Comparison of ENCODE assay signal across 8 mouse cellular contexts in the genomic region with DNA sequence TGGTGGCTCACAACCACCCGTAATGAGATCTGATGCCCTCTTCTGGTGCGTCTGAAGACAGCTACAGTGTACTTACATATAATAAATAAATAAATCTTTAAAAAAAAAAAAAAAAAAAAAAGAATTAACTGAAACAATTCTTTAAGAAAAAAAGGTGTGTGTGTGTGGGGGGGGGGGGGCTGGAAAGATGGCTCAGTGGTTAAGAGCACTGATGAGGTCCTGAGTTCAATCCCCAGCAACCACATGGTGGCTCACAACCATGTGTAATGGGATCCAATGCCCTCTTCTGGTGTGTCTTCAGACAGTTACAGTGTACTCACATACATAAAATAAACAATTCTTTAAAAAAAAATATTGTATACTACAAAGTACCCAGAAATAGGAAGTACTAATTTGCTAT. TPM values are rescaled to one million over a fixed set of nuclear protein-coding genes. Genes with fewer than 3 reads are reported as not detected.
A peak's percentile ranks its signal among the peaks of the same experiment; 100 is the strongest.
DNase-seq lines count a peak whose midpoint lies in the region; ATAC-seq and TF ChIP-seq lines count a peak whose summit lies in the region.
"Not testable (repeated sequence)": the region's sequence is repeated elsewhere in the genome, so short reads cannot be mapped to it uniquely, and the experiment has no call there.

No protein-coding gene starts in this region.

- H3K9me3 ChIP-seq in E14TG2a.4 (ENCODE audit: low read length); embryonic facial prominence, embryonic 13.5 days; heart, embryonic 12.5 days (replicated peaks); intestine, embryonic 14.5 days (ENCODE audit: control insufficient read depth, low read length); limb, embryonic 14.5 days (ENCODE audit: control insufficient read depth, low read length); liver, embryonic 15.5 days (replicated peaks); megakaryocyte, embryonic 14.5 days; stomach, postnatal 0 days (ENCODE audit: control insufficient read depth, low read length): not testable (repeated sequence)

- not testable (repeated sequence) for TF ChIP-seq EP300 in stomach, postnatal 0 days (optimal IDR thresholded peaks at IDR 0.05)

- WGBS in embryonic facial prominence, embryonic 13.5 days: 50% methylated on average over 1 of the region's 2 CpGs
- WGBS in heart, embryonic 12.5 days: 82% methylated on average over 1 of the region's 2 CpGs
- WGBS in intestine, embryonic 14.5 days: no CpG with 5 or more reads among the region's 2 CpGs
- no CpG with 5 or more reads among the region's 2 CpGs for WGBS in limb, embryonic 14.5 days
- WGBS in liver, embryonic 15.5 days (ENCODE audit: insufficient replicate concordance): 0% methylated on average over 1 of the region's 2 CpGs
- no CpG with 5 or more reads among the region's 2 CpGs for WGBS in stomach, postnatal 0 days

- not testable (repeated sequence) for H3K27me3 ChIP-seq in E14TG2a.4 (ENCODE audit: insufficient read depth, low read length); embryonic facial prominence, embryonic 13.5 days; heart, embryonic 12.5 days (replicated peaks); intestine, embryonic 14.5 days (replicated peaks; ENCODE audit: control insufficient read depth, insufficient read depth, low read length); limb, embryonic 14.5 days (ENCODE audit: control insufficient read depth, insufficient read depth, low read length); liver, embryonic 15.5 days; megakaryocyte, embryonic 14.5 days (replicated peaks); stomach, postnatal 0 days (ENCODE audit: control insufficient read depth, insufficient read depth, low read length)

- H3K4me2 ChIP-seq in embryonic facial prominence, embryonic 13.5 days: peak overlapping the region; percentile 88
- H3K4me2 ChIP-seq in heart, embryonic 12.5 days: peak overlapping the region; percentile 31; the same call in 1 of the 2 replicates
- peak overlapping the region; percentile 99; the same call in 1 of the 2 replicates for H3K4me2 ChIP-seq in intestine, embryonic 14.5 days (ENCODE audit: low read length)
- H3K4me2 ChIP-seq in limb, embryonic 14.5 days (replicated peaks; ENCODE audit: low read depth, low read length, severe bottlenecking): peak overlapping the region; percentile 81; the same call in 1 of the 2 replicates
- peak overlapping the region; percentile 100 for H3K4me2 ChIP-seq in liver, embryonic 15.5 days
- not testable (repeated sequence) for H3K4me2 ChIP-seq in stomach, postnatal 0 days (replicated peaks; ENCODE audit: low read depth)

- not testable (repeated sequence) for ATAC-seq in embryonic facial prominence, embryonic 13.5 days (ENCODE audit: insufficient number of reproducible peaks, insufficient read depth, low FRiP score, low TSS enrichment, low read depth); heart, embryonic 12.5 days (ENCODE audit: insufficient number of reproducible peaks, low FRiP score); intestine, embryonic 14.5 days (replicated peaks; ENCODE audit: low FRiP score, low TSS enrichment, low read depth); limb, embryonic 14.5 days (ENCODE audit: low FRiP score, low read depth); liver, embryonic 15.5 days (ENCODE audit: insufficient read depth); stomach, postnatal 0 days (ENCODE audit: low FRiP score, low TSS enrichment)

- not testable (repeated sequence) for TF ChIP-seq CTCF in E14TG2a.4 (conservative IDR thresholded peaks at IDR 0.05; ENCODE audit: low read length)
- TF ChIP-seq CTCF in stomach, postnatal 0 days (IDR thresholded peaks at IDR 0.05; ENCODE audit: low read depth): 0 out of 2 replicates have a peak, but pooled peaks have one; percentile 7

- peaks cover 47% of the 10 kb centered on the region for H3K4me1 ChIP-seq in E14TG2a.4 (replicated peaks; ENCODE audit: low read depth, low read length)
- H3K4me1 ChIP-seq in embryonic facial prominence, embryonic 13.5 days; heart, embryonic 12.5 days (replicated peaks); intestine, embryonic 14.5 days (replicated peaks; ENCODE audit: control insufficient read depth, insufficient read depth, low read length); stomach, postnatal 0 days (replicated peaks; ENCODE audit: control insufficient read depth, insufficient read depth): not testable (repeated sequence)
- peaks cover 12% of the 10 kb centered on the region; the same call in 1 of the 2 replicates for H3K4me1 ChIP-seq in limb, embryonic 14.5 days (ENCODE audit: control insufficient read depth, insufficient read depth, low read length)
- peaks cover 40% of the 10 kb centered on the region for H3K4me1 ChIP-seq in liver, embryonic 15.5 days (replicated peaks)
- H3K4me1 ChIP-seq in megakaryocyte, embryonic 14.5 days: peaks cover 24% of the 10 kb centered on the region

- peak overlapping the region; percentile 94 for H3K4me3 ChIP-seq in E14TG2a.4 (replicated peaks; ENCODE audit: low read length)
- H3K4me3 ChIP-seq in embryonic facial prominence, embryonic 13.5 days; heart, embryonic 12.5 days; intestine, embryonic 14.5 days (ENCODE audit: low read depth, low read length); limb, embryonic 14.5 days (replicated peaks; ENCODE audit: low read length); stomach, postnatal 0 days (ENCODE audit: low read depth, low read length): not testable (repeated sequence)
- H3K4me3 ChIP-seq in liver, embryonic 15.5 days (replicated peaks): peak overlapping the region; percentile 27; the same call in 1 of the 2 replicates
- peak overlapping the region; percentile 96 for H3K4me3 ChIP-seq in megakaryocyte, embryonic 14.5 days (replicated peaks)

- TF ChIP-seq POLR2A in limb, embryonic 14.5 days (IDR thresholded peaks at IDR 0.05; ENCODE audit: borderline replicate concordance, extremely low read depth, insufficient read depth, insufficient read length): not testable (repeated sequence)

- H3K9ac ChIP-seq in embryonic facial prominence, embryonic 13.5 days; heart, embryonic 12.5 days; intestine, embryonic 14.5 days (ENCODE audit: low read length); limb, embryonic 14.5 days (ENCODE audit: low read depth, low read length, severe bottlenecking); liver, embryonic 15.5 days; stomach, postnatal 0 days (ENCODE audit: low read length): not testable (repeated sequence)

- not testable (repeated sequence) for H3K27ac ChIP-seq in embryonic facial prominence, embryonic 13.5 days; heart, embryonic 12.5 days (ENCODE audit: poor library complexity, severe bottlenecking); intestine, embryonic 14.5 days (ENCODE audit: low read depth); limb, embryonic 14.5 days (replicated peaks; ENCODE audit: low read depth, low read length); liver, embryonic 15.5 days (replicated peaks); stomach, postnatal 0 days (replicated peaks)

- peak; percentile 12 for DNase-seq in intestine, embryonic 14.5 days (ENCODE audit: low spot score)
- not testable (repeated sequence) for DNase-seq in limb, embryonic 14.5 days (ENCODE audit: low spot score); stomach, postnatal 0 days (ENCODE audit: low spot score)

- peaks cover 50% of the 10 kb centered on the region for H3K36me3 ChIP-seq in E14TG2a.4 (ENCODE audit: insufficient read depth, low read length)
- H3K36me3 ChIP-seq in embryonic facial prominence, embryonic 13.5 days: peaks cover 26% of the 10 kb centered on the region
- peaks cover 28% of the 10 kb centered on the region for H3K36me3 ChIP-seq in heart, embryonic 12.5 days
- peaks cover 26% of the 10 kb centered on the region for H3K36me3 ChIP-seq in intestine, embryonic 14.5 days (ENCODE audit: control insufficient read depth, insufficient read depth, low read length)
- H3K36me3 ChIP-seq in limb, embryonic 14.5 days (ENCODE audit: control insufficient read depth, insufficient read depth, low read length): peaks cover 23% of the 10 kb centered on the region
- peaks cover 32% of the 10 kb centered on the region for H3K36me3 ChIP-seq in liver, embryonic 15.5 days (replicated peaks)
- peaks cover 31% of the 10 kb centered on the region for H3K36me3 ChIP-seq in megakaryocyte, embryonic 14.5 days (replicated peaks; ENCODE audit: low read length)
- not testable (repeated sequence) for H3K36me3 ChIP-seq in stomach, postnatal 0 days (ENCODE audit: control insufficient read depth, insufficient read depth, low read length)

RNA-seq across cellular contexts. Expression of a gene that starts 1.3 kb away (rescaled TPM):
- polyA plus RNA-seq in embryonic facial prominence, embryonic 13.5 days (2015; fragmentation: Nextera tagmentation; extraction: Ambion mirVana): 110 and 111 TPM in 2 replicates
- 87.4 and 90.7 TPM in 2 replicates for polyA plus RNA-seq in heart, embryonic 12.5 days (2016; fragmentation: Nextera tagmentation; extraction: Ambion mirVana)
- polyA plus RNA-seq in intestine, embryonic 14.5 days (2014; fragmentation: Nextera tagmentation; extraction: Ambion mirVana): 125 and 137 TPM in 2 replicates
- 55.5 and 64.5 TPM in 2 replicates for polyA plus RNA-seq in limb, embryonic 14.5 days (2012; rRNA removed)
- 89.6 and 98.9 TPM in 2 replicates for polyA plus RNA-seq in limb, embryonic 14.5 days (2014; fragmentation: Nextera tagmentation; extraction: Ambion mirVana)
- 57.4 and 65.8 TPM in 2 replicates for polyA plus RNA-seq in liver, embryonic 15.5 days (2015; fragmentation: Nextera tagmentation; extraction: Ambion mirVana)
- polyA plus RNA-seq in megakaryocyte, embryonic 14.5 days (2012; ENCODE audit: insufficient read depth, low replicate concordance): 26.0 and 173 TPM in 2 replicates
- 35.7 and 36.4 TPM in 2 replicates for polyA plus RNA-seq in stomach, postnatal 0 days (2015; fragmentation: Nextera tagmentation; extraction: Ambion mirVana)

RNA-seq across cellular contexts. Expression of a gene that starts 1.9 kb away (rescaled TPM):
- polyA plus RNA-seq in embryonic facial prominence, embryonic 13.5 days (2015; fragmentation: Nextera tagmentation; extraction: Ambion mirVana): 164 and 172 TPM in 2 replicates
- 97.8 and 103 TPM in 2 replicates for polyA plus RNA-seq in heart, embryonic 12.5 days (2016; fragmentation: Nextera tagmentation; extraction: Ambion mirVana)
- polyA plus RNA-seq in intestine, embryonic 14.5 days (2014; fragmentation: Nextera tagmentation; extraction: Ambion mirVana): 138 and 146 TPM in 2 replicates
- 342 and 354 TPM in 2 replicates for polyA plus RNA-seq in limb, embryonic 14.5 days (2012; rRNA removed)
- polyA plus RNA-seq in limb, embryonic 14.5 days (2014; fragmentation: Nextera tagmentation; extraction: Ambion mirVana): 180 and 185 TPM in 2 replicates
- 36.7 and 39.5 TPM in 2 replicates for polyA plus RNA-seq in liver, embryonic 15.5 days (2015; fragmentation: Nextera tagmentation; extraction: Ambion mirVana)
- 31.9 and 42.5 TPM in 2 replicates for polyA plus RNA-seq in megakaryocyte, embryonic 14.5 days (2012; ENCODE audit: insufficient read depth, low replicate concordance)
- 62.3 and 65.8 TPM in 2 replicates for polyA plus RNA-seq in stomach, postnatal 0 days (2015; fragmentation: Nextera tagmentation; extraction: Ambion mirVana)

RNA-seq across cellular contexts. Expression of a gene that starts 26.6 kb away (rescaled TPM):
- polyA plus RNA-seq in embryonic facial prominence, embryonic 13.5 days (2015; fragmentation: Nextera tagmentation; extraction: Ambion mirVana): 3.5 and 7.1 TPM in 2 replicates
- 3.5 and 3.8 TPM in 2 replicates for polyA plus RNA-seq in heart, embryonic 12.5 days (2016; fragmentation: Nextera tagmentation; extraction: Ambion mirVana)
- polyA plus RNA-seq in intestine, embryonic 14.5 days (2014; fragmentation: Nextera tagmentation; extraction: Ambion mirVana): 2.4 and 2.8 TPM in 2 replicates
- polyA plus RNA-seq in limb, embryonic 14.5 days (2012; rRNA removed): 1.1 and 1.7 TPM in 2 replicates
- 2.9 and 3.2 TPM in 2 replicates for polyA plus RNA-seq in limb, embryonic 14.5 days (2014; fragmentation: Nextera tagmentation; extraction: Ambion mirVana)
- 1.7 and 2.1 TPM in 2 replicates for polyA plus RNA-seq in liver, embryonic 15.5 days (2015; fragmentation: Nextera tagmentation; extraction: Ambion mirVana)
- polyA plus RNA-seq in megakaryocyte, embryonic 14.5 days (2012; ENCODE audit: insufficient read depth, low replicate concordance): 0.92 and 3.9 TPM in 2 replicates
- polyA plus RNA-seq in stomach, postnatal 0 days (2015; fragmentation: Nextera tagmentation; extraction: Ambion mirVana): 1.1 and 1.4 TPM in 2 replicates

RNA-seq across cellular contexts. Expression of a gene that starts 43.1 kb away (rescaled TPM):
- polyA plus RNA-seq in embryonic facial prominence, embryonic 13.5 days (2015; fragmentation: Nextera tagmentation; extraction: Ambion mirVana): 21.8 TPM in 2 replicates
- 20.9 and 22.5 TPM in 2 replicates for polyA plus RNA-seq in heart, embryonic 12.5 days (2016; fragmentation: Nextera tagmentation; extraction: Ambion mirVana)
- 24.3 and 24.7 TPM in 2 replicates for polyA plus RNA-seq in intestine, embryonic 14.5 days (2014; fragmentation: Nextera tagmentation; extraction: Ambion mirVana)
- polyA plus RNA-seq in limb, embryonic 14.5 days (2012; rRNA removed): 28.4 and 33.2 TPM in 2 replicates
- polyA plus RNA-seq in limb, embryonic 14.5 days (2014; fragmentation: Nextera tagmentation; extraction: Ambion mirVana): 19.8 and 22.8 TPM in 2 replicates
- polyA plus RNA-seq in liver, embryonic 15.5 days (2015; fragmentation: Nextera tagmentation; extraction: Ambion mirVana): 32.8 and 34.7 TPM in 2 replicates
- 4.6 and 11.1 TPM in 2 replicates for polyA plus RNA-seq in megakaryocyte, embryonic 14.5 days (2012; ENCODE audit: insufficient read depth, low replicate concordance)
- polyA plus RNA-seq in stomach, postnatal 0 days (2015; fragmentation: Nextera tagmentation; extraction: Ambion mirVana): 5.4 TPM in 2 replicates

RNA-seq across cellular contexts. Expression of a gene that starts 47.8 kb away (rescaled TPM):
- polyA plus RNA-seq in embryonic facial prominence, embryonic 13.5 days (2015; fragmentation: Nextera tagmentation; extraction: Ambion mirVana): 30.7 and 36.8 TPM in 2 replicates
- 57.4 and 60.8 TPM in 2 replicates for polyA plus RNA-seq in heart, embryonic 12.5 days (2016; fragmentation: Nextera tagmentation; extraction: Ambion mirVana)
- polyA plus RNA-seq in intestine, embryonic 14.5 days (2014; fragmentation: Nextera tagmentation; extraction: Ambion mirVana): 29.1 and 31.1 TPM in 2 replicates
- 25.4 and 26.7 TPM in 2 replicates for polyA plus RNA-seq in limb, embryonic 14.5 days (2012; rRNA removed)
- polyA plus RNA-seq in limb, embryonic 14.5 days (2014; fragmentation: Nextera tagmentation; extraction: Ambion mirVana): 40.6 and 46.7 TPM in 2 replicates
- 6.8 and 7.4 TPM in 2 replicates for polyA plus RNA-seq in liver, embryonic 15.5 days (2015; fragmentation: Nextera tagmentation; extraction: Ambion mirVana)
- 2.6 TPM in 1 of 2 replicates, not detected in the other for polyA plus RNA-seq in megakaryocyte, embryonic 14.5 days (2012; ENCODE audit: insufficient read depth, low replicate concordance)
- polyA plus RNA-seq in stomach, postnatal 0 days (2015; fragmentation: Nextera tagmentation; extraction: Ambion mirVana): 60.8 and 64.6 TPM in 2 replicates
